Mouse (Mus musculus) CH12.LX (cell line): ENCODE data around the gene Commd7. TPM values are rescaled to one million over a fixed set of nuclear protein-coding genes. Genes with fewer than 3 reads are reported as not detected.

Experiments
- DNase-seq: peaks from one replicate; pipeline ENCODE4 v3.0.0-alpha.2; 2013; ENCODE audit errors: extremely low read depth
- H3K27ac ChIP-seq: 2 replicates; pipeline ENCODE4 v1.5.1; 2012; ENCODE audit warnings: low read depth, mild to moderate bottlenecking, control low read depth, moderate library complexity; ENCODE audit not compliant: insufficient read depth
- H3K27me3 ChIP-seq: replicated peaks from 2 replicates; pipeline ENCODE3; 2012; ENCODE audit warnings: inconsistent platforms
- H3K36me3 ChIP-seq, 2 experiments: replicated peaks in 1 of 2; 2 replicates each; pipeline versions ENCODE3 to v1.6.1; 2012; ENCODE audit warnings: inconsistent platforms in 1 of 2, low read length in 1 of 2, mild to moderate bottlenecking in 1 of 2, mixed read lengths in 1 of 2, moderate library complexity in 1 of 2; ENCODE audit not compliant: control insufficient read depth in 1 of 2, insufficient read depth in 1 of 2
- H3K4me1 ChIP-seq, 2 experiments: 2 replicates each; pipeline ENCODE4 v1.6.1; 2012; ENCODE audit warnings: inconsistent platforms in 1 of 2, moderate library complexity in 1 of 2; ENCODE audit not compliant: insufficient read depth in 2 of 2, control insufficient read depth in 1 of 2
- H3K4me2 ChIP-seq: 2 replicates; pipeline ENCODE4 v1.6.1; 2012; ENCODE audit warnings: low read depth, mild to moderate bottlenecking, control low read depth; ENCODE audit not compliant: poor library complexity, insufficient read depth, severe bottlenecking
- H3K4me3 ChIP-seq, 3 experiments: fragments of 150-350 bp in 1 of 3; sonication (generic) in 1 of 3; replicated peaks in 1 of 3; 2 replicates each; pipeline versions ENCODE3 to v1.5.1; 2011 to 2012; ENCODE audit warnings: low read depth in 2 of 3, low read length in 2 of 3, mild to moderate bottlenecking in 2 of 3, moderate library complexity in 2 of 3, control low read depth in 1 of 3, improper control_type of control experiment in 1 of 3, inconsistent platforms in 1 of 3, mixed read lengths in 1 of 3; ENCODE audit not compliant: poor library complexity in 1 of 3
- H3K79me2 ChIP-seq: replicated peaks from 2 replicates; pipeline ENCODE4 v1.6.1; 2012; ENCODE audit warnings: mild to moderate bottlenecking, moderate library complexity; ENCODE audit not compliant: control insufficient read depth, poor library complexity, insufficient read depth, severe bottlenecking; ENCODE audit errors: extremely low read depth
- H3K9ac ChIP-seq: 2 replicates; pipeline ENCODE4 v1.6.1; 2012; ENCODE audit warnings: low read depth, mild to moderate bottlenecking, control low read depth, moderate library complexity; ENCODE audit not compliant: insufficient read depth
- H3K9me3 ChIP-seq: replicated peaks from 2 replicates; pipeline ENCODE3; 2012; ENCODE audit warnings: low read length, inconsistent platforms, mixed read lengths
- CHD1 ChIP-seq: IDR thresholded peaks from 2 replicates; pipeline ENCODE4 v1.6.1; 2012; ENCODE audit warnings: low read depth, low read length, improper control_type of control experiment, inconsistent platforms
- CTCF ChIP-seq, 2 experiments: IDR thresholded peaks in 1 of 2; conservative IDR thresholded peaks in 1 of 2; 2 replicates each; pipeline ENCODE4 v1.5.1; 2011 to 2012; ENCODE audit warnings: low read depth in 2 of 2, low read length in 2 of 2, improper control_type of control experiment in 1 of 2, inconsistent platforms in 1 of 2, mild to moderate bottlenecking in 1 of 2, moderate library complexity in 1 of 2
- E2F4 ChIP-seq: IDR thresholded peaks from 2 replicates; pipeline ENCODE4 v1.6.1; 2011; ENCODE audit warnings: low read depth, low read length, improper control_type of control experiment; ENCODE audit not compliant: insufficient replicate concordance
- EP300 ChIP-seq: IDR thresholded peaks from 2 replicates; pipeline ENCODE4 v1.6.1; 2011; ENCODE audit warnings: low read length, improper control_type of control experiment
- ETS1 ChIP-seq: conservative IDR thresholded peaks from 2 replicates; pipeline ENCODE4 v1.6.1; 2012; ENCODE audit warnings: low read depth, mild to moderate bottlenecking, inconsistent platforms, low read length, improper control_type of control experiment, moderate library complexity
- JUN ChIP-seq: IDR thresholded peaks from 2 replicates; pipeline ENCODE4 v1.6.1; 2011; ENCODE audit warnings: low read depth, mild to moderate bottlenecking, low read length, improper control_type of control experiment, moderate library complexity; ENCODE audit not compliant: insufficient read depth
- KAT2A ChIP-seq: IDR thresholded peaks from 2 replicates; pipeline ENCODE4 v1.6.1; 2012; ENCODE audit warnings: low read length, improper control_type of control experiment, inconsistent platforms; ENCODE audit not compliant: insufficient replicate concordance
- MAFK ChIP-seq: IDR thresholded peaks from 2 replicates; pipeline ENCODE4 v1.6.1; 2011; ENCODE audit warnings: low read length, improper control_type of control experiment; ENCODE audit not compliant: insufficient replicate concordance
- MAZ ChIP-seq: IDR thresholded peaks from 2 replicates; pipeline ENCODE4 v1.6.1; 2012; ENCODE audit warnings: low read depth, mild to moderate bottlenecking, inconsistent platforms, low read length, improper control_type of control experiment, moderate library complexity
- MEF2A ChIP-seq: IDR thresholded peaks from 2 replicates; pipeline ENCODE4 v1.6.1; 2014; ENCODE audit warnings: low read depth, mild to moderate bottlenecking, inconsistent platforms, low read length, improper control_type of control experiment, borderline replicate concordance
- MYC ChIP-seq: IDR thresholded peaks from 2 replicates; pipeline ENCODE4 v1.6.1; 2011; ENCODE audit warnings: low read depth, mild to moderate bottlenecking, improper control_type of control experiment, low read length
- PAX5 ChIP-seq: IDR thresholded peaks from 2 replicates; pipeline ENCODE4 v1.6.1; 2012; ENCODE audit warnings: low read length, inconsistent platforms, mixed read lengths
- POLR2A ChIP-seq: IDR thresholded peaks from 2 replicates; pipeline ENCODE4 v1.6.1; 2011; ENCODE audit warnings: low read depth, mild to moderate bottlenecking, improper control_type of control experiment, low read length
- RAD21 ChIP-seq: IDR thresholded peaks from 2 replicates; pipeline ENCODE4 v1.6.1; 2011; ENCODE audit warnings: low read depth, mild to moderate bottlenecking, low read length, improper control_type of control experiment, moderate library complexity
- RCOR1 ChIP-seq: conservative IDR thresholded peaks from 2 replicates; pipeline ENCODE4 v1.6.1; 2012; ENCODE audit warnings: low read depth, mild to moderate bottlenecking, inconsistent platforms, low read length, improper control_type of control experiment
- SIN3A ChIP-seq: IDR thresholded peaks from 2 replicates; pipeline ENCODE4 v1.6.1; 2012; ENCODE audit warnings: low read length, improper control_type of control experiment, inconsistent platforms
- SMC3 ChIP-seq: IDR thresholded peaks from 2 replicates; pipeline ENCODE4 v1.6.1; 2011; ENCODE audit warnings: low read depth, low read length, improper control_type of control experiment
- UBTF ChIP-seq: IDR thresholded peaks from 2 replicates; pipeline ENCODE4 v1.6.1; 2012; ENCODE audit warnings: low read depth, mild to moderate bottlenecking, inconsistent platforms, low read length, improper control_type of control experiment, moderate library complexity
- USF1 ChIP-seq: IDR thresholded peaks from 2 replicates; pipeline ENCODE4 v1.6.1; 2014; ENCODE audit warnings: low read depth, mild to moderate bottlenecking, inconsistent platforms, low read length, improper control_type of control experiment
- USF2 ChIP-seq: conservative IDR thresholded peaks from 2 replicates; pipeline ENCODE4 v1.6.1; 2011; ENCODE audit warnings: low read depth, low read length, improper control_type of control experiment
- ZC3H11A ChIP-seq: IDR thresholded peaks from 2 replicates; pipeline ENCODE4 v1.6.1; 2012; ENCODE audit warnings: low read depth, mild to moderate bottlenecking, inconsistent platforms, low read length, improper control_type of control experiment
- ZKSCAN1 ChIP-seq: IDR thresholded peaks from 2 replicates; pipeline ENCODE4 v1.6.1; 2012; ENCODE audit warnings: low read depth, inconsistent platforms, low read length, improper control_type of control experiment, borderline replicate concordance
- ZMIZ1 ChIP-seq: IDR thresholded peaks from 2 replicates; pipeline ENCODE4 v1.6.1; 2012; ENCODE audit warnings: low read depth, mild to moderate bottlenecking, inconsistent platforms, low read length, improper control_type of control experiment
- dilution Hi-C: fragments of 300-500 bp; cut with MboI; formaldehyde crosslinking; loops from 2 replicates; pipeline ENCODE4 v1.14.3; 2020; ENCODE audit warnings: low sequenced_read_pairs; ENCODE audit not compliant: extremely low pct_unique_long_range_greater_than_20kb, extremely low pct_ligation_motif_present
- in situ Hi-C: fragments of 300-500 bp; cut with MboI; formaldehyde crosslinking; loops from 3 replicates; pipeline ENCODE4 v1.14.3; 2019; ENCODE audit warnings: low sequenced_read_pairs, low pct_ligation_motif_present, low pct_unique_long_range_greater_than_20kb, mixed read lengths
- polyA plus RNA-seq: library from polyadenylated mRNA; unstranded; fragments of >175 nt; gene quantifications from 2 replicates; pipeline ENCODE4 v1.2.1, GENCODE M21; 2012; ENCODE audit warnings: low read depth; ENCODE audit not compliant: insufficient read length
- total RNA-seq, 2 experiments: library from RNA; depleted of rRNA; stranded (reverse); fragments of 300-350 nt in 1 of 2; fragments of >200 nt in 1 of 2; gene quantifications; 2 replicates each; pipeline ENCODE4 v1.2.3; 2012 to 2014

Commd7 gene
- total and polyA plus RNA-seq, 3 experiments = 18.9 to 34.7 (median 28.4) TPM

DNA sequence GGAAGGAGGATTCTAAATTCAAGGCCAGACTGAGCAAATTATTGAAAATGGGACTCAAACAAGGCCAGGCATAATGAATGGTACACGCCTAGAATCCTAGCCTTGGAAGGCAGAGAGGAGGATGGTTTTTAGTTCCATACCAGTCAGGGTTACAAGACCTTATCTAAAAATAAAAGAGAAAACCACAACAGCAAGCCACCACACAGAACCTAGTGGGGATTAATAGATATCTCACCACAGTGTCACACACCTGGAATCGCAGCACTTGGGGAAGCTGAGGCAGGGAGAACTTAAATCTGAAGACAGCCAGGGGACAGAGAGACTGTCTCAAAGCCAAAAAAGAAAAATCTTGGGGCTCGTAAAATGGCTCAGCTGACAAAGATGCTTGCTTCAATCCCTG lies 1.6 kb downstream of the Commd7 start:
- in situ Hi-C loops = no loop called here
- DNase-seq = no peak
- no peak overlapping the region for H3K4me3 ChIP-seq
- TF ChIP-seq CHD1 (no peak), SMC3 (no peak), RAD21 (no peak), POLR2A (no peak), MYC (no peak), ZMIZ1 (no peak), JUN (no peak), USF2 (no peak), USF1 (no peak), PAX5 (no peak), E2F4 (no peak), MEF2A (no peak), ZKSCAN1 (no peak), RCOR1 (no peak), ZC3H11A (no peak), SIN3A (no peak), CTCF (conservative IDR thresholded peaks at IDR 0.05 in 1 of 2, IDR thresholded peaks at IDR 0.05 in 1 of 2; ENCODE audit: low read depth in 2 of 2, low read length in 2 of 2) (no peak)
- H3K36me3 ChIP-seq = peaks cover 17 to 35% of the 10 kb centered on the region in 2 experiments
- H3K4me1 ChIP-seq = peaks cover 0 to 21% of the 10 kb centered on the region in 2 experiments; a peak in 2 of 4 replicates
- H3K27ac ChIP-seq = no peak overlapping the region
- peak overlapping the region; percentile 97; the same call in 1 of the 2 replicates for H3K4me2 ChIP-seq
- H3K9ac ChIP-seq = peak overlapping the region; percentile 90; the same call in 1 of the 2 replicates
- no peaks in the 10 kb centered on the region for H3K9me3 ChIP-seq
- H3K79me2 ChIP-seq = peaks cover 14% of the 10 kb centered on the region; the same call in 1 of the 2 replicates
- no peaks in the 10 kb centered on the region for H3K27me3 ChIP-seq
- dilution Hi-C loops = no loop called here

DNA sequence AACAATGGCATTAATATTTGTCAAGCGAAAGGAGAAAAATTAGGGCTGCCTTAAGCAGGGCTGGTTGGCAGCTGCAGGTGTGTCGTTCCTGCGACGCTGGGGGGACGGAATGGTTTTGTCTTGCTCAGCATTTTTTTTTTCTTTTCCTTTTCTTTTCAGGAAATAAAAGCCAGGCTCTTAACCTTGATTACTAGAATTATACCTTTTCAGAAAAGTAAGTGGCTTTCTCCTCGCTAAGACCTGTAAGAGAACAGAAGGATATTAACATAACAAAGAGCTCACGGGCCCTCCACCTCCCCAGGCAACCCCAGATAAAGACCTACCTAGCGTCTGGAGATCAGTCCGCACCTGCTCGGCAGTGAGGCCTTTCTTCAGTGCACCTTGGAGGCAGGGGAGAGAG lies 10.1 kb downstream of the Commd7 start:
- TF ChIP-seq MAZ (no peak), ETS1 (no peak), MAFK (0 out of 2 replicates have a peak, but pooled peaks have one; percentile 27), UBTF (no peak), KAT2A (no peak), EP300 (no peak)
- TF ChIP-seq, all 38 proteins: peak for 1
- in situ Hi-C loops (no loop called here), dilution Hi-C loops (no loop called here)
- no peak overlapping the region for H3K4me3 ChIP-seq
- no peak overlapping the region for H3K4me2 ChIP-seq
- no peaks in the 10 kb centered on the region for H3K79me2 ChIP-seq
- no peaks in the 10 kb centered on the region for H3K4me1 ChIP-seq
- H3K9me3 ChIP-seq = no peaks in the 10 kb centered on the region
- H3K9ac ChIP-seq = no peak overlapping the region
- peaks cover 60 to 92% of the 10 kb centered on the region in 2 experiments for H3K36me3 ChIP-seq
- DNase-seq = no peak
- H3K27ac ChIP-seq = no peak overlapping the region
- H3K27me3 ChIP-seq = no peaks in the 10 kb centered on the region
